Mouse (Mus musculus): ENCODE data around the gene Rgs7. TPM values are rescaled to one million over a fixed set of nuclear protein-coding genes. Genes with fewer than 3 reads are reported as not detected.
A peak's percentile ranks its signal among the peaks of the same experiment; 100 is the strongest.

Rgs7 gene
- polyA plus RNA-seq, 1 experiment from 2014 or later = 58.2 TPM

DNA sequence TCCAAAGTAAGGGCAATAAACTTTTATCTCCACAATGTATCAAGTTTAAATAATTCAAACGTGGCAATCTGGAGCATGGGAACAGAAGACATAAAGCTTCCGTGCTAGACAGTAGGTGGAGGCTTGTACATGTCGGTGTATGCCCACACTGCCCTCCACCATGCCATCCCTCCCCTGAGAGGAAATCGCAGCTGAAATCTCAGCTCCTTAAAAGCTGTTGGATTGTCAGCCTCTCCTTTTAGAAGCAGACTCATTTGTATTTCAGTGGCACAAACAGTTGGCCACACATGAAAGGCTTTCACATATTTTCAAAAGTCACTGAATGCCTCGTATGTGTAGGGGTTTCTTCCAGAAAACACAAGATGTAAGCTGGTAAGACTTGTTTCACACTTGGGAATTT, 304.1 kb downstream of the Rgs7 start:
- Histone ChIP-seq H3K4me2 (ENCODE audit: low read depth, low read length) (no peak overlapping the region), H3K9me3 (ENCODE audit: control insufficient read depth, low read length) (no peaks in the 10 kb centered on the region), H3K4me1 (ENCODE audit: control insufficient read depth, insufficient read depth, low read length) (no peaks in the 10 kb centered on the region), H3K9ac (replicated peaks; ENCODE audit: low read depth, low read length) (no peak overlapping the region), H3K27me3 (ENCODE audit: control insufficient read depth, insufficient read depth, low read length) (no peaks in the 10 kb centered on the region), H3K36me3 (ENCODE audit: control insufficient read depth, insufficient read depth, low read length) (no peaks in the 10 kb centered on the region), H3K27ac (ENCODE audit: low read depth, low read length) (no peak overlapping the region), H3K4me3 (ENCODE audit: low read depth, low read length) (no peak overlapping the region)
- no peak; the same call in 1 of the 2 replicates for ATAC-seq (ENCODE audit: low read depth)
- 52% methylated on average over 5 of the region's 5 CpGs for WGBS

DNA sequence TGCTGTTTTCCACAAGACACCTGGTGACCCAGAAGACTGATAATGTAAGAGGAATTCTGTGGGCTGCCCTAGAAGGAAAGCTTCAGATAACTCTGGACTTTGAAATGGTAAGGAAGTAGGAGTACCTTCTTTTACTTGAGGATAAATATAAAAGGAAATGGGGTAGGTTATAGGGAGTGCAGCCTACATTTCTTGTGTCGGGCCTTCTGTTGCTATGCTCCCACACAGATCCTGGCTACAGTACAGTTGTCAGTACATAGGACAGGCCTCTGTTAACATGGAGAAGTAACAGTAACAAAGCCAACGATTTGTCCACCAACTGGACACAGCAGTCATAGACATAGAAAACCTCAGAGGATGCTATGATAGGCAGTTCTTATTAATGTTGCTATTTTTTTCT, 307.1 kb downstream of the Rgs7 start:
- ATAC-seq (ENCODE audit: low read depth) = no peak
- no peak overlapping the region for H3K4me2 ChIP-seq (ENCODE audit: low read depth, low read length)
- H3K9ac ChIP-seq (replicated peaks; ENCODE audit: low read depth, low read length) = no peak overlapping the region
- no peaks in the 10 kb centered on the region for H3K27me3 ChIP-seq (ENCODE audit: control insufficient read depth, insufficient read depth, low read length)
- H3K9me3 ChIP-seq (ENCODE audit: control insufficient read depth, low read length) = no peaks in the 10 kb centered on the region
- no peaks in the 10 kb centered on the region for H3K36me3 ChIP-seq (ENCODE audit: control insufficient read depth, insufficient read depth, low read length)
- H3K4me3 ChIP-seq (ENCODE audit: low read depth, low read length) = no peak overlapping the region
- H3K27ac ChIP-seq (ENCODE audit: low read depth, low read length) = no peak overlapping the region
- WGBS = 87% methylated on average over 2 of the region's 2 CpGs
- H3K4me1 ChIP-seq (ENCODE audit: control insufficient read depth, insufficient read depth, low read length) = no peaks in the 10 kb centered on the region

DNA sequence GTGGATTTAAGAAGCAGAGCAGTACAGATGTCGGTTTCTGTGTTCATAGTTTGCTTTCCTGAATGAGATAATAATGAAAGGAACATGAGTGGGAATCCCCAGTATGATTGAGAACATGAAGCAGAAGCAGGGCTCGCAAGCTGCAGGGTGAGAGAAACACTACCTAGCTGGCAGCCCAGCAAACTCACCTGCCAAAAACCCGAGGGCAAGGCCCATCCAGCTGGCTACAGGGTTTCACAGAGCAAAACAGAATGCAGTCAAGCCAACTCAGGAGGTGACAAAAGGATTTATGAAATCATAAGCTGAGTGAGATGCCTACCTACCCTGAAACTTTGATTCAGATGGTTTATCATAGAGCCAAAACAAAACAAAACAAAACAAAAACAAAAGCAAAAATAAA, 307.6 kb downstream of the Rgs7 start:
- Histone ChIP-seq H3K27me3 (ENCODE audit: control insufficient read depth, insufficient read depth, low read length) (no peaks in the 10 kb centered on the region), H3K4me2 (ENCODE audit: low read depth, low read length) (no peak overlapping the region), H3K9me3 (ENCODE audit: control insufficient read depth, low read length) (no peaks in the 10 kb centered on the region), H3K36me3 (ENCODE audit: control insufficient read depth, insufficient read depth, low read length) (no peaks in the 10 kb centered on the region), H3K4me3 (ENCODE audit: low read depth, low read length) (no peak overlapping the region), H3K4me1 (ENCODE audit: control insufficient read depth, insufficient read depth, low read length) (no peaks in the 10 kb centered on the region), H3K27ac (ENCODE audit: low read depth, low read length) (no peak overlapping the region), H3K9ac (replicated peaks; ENCODE audit: low read depth, low read length) (no peak overlapping the region)
- ATAC-seq (ENCODE audit: low read depth) = no peak
- WGBS = 86% methylated on average over 3 of the region's 3 CpGs

DNA sequence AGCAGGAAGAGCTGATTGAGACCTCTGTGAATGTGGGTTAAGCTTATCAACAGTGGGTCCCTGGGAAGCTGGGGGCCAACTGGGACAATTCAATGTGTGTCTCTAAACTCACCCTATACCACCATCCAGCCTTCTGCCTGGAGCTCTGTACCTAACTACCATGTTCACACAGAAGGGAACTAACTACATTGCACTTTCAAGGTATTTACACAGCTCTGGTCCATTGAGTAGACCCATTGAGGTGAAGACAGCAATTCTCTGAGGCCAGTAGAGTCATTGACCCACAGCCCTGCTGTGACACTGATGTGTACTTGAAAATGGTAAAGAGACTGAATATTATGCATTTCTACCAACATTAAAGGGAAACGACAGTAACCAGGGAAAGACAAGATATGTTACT, 313.6 kb downstream of the Rgs7 start:
- Histone ChIP-seq H3K4me1 (ENCODE audit: control insufficient read depth, insufficient read depth, low read length) (no peaks in the 10 kb centered on the region), H3K36me3 (ENCODE audit: control insufficient read depth, insufficient read depth, low read length) (no peaks in the 10 kb centered on the region), H3K27ac (ENCODE audit: low read depth, low read length) (no peak overlapping the region), H3K4me2 (ENCODE audit: low read depth, low read length) (no peak overlapping the region), H3K27me3 (ENCODE audit: control insufficient read depth, insufficient read depth, low read length) (no peaks in the 10 kb centered on the region), H3K9ac (replicated peaks; ENCODE audit: low read depth, low read length) (no peak overlapping the region), H3K9me3 (ENCODE audit: control insufficient read depth, low read length) (no peaks in the 10 kb centered on the region), H3K4me3 (ENCODE audit: low read depth, low read length) (no peak overlapping the region)
- WGBS = 90% methylated on average over 1 of the region's 1 CpGs
- no peak for ATAC-seq (ENCODE audit: low read depth)

DNA sequence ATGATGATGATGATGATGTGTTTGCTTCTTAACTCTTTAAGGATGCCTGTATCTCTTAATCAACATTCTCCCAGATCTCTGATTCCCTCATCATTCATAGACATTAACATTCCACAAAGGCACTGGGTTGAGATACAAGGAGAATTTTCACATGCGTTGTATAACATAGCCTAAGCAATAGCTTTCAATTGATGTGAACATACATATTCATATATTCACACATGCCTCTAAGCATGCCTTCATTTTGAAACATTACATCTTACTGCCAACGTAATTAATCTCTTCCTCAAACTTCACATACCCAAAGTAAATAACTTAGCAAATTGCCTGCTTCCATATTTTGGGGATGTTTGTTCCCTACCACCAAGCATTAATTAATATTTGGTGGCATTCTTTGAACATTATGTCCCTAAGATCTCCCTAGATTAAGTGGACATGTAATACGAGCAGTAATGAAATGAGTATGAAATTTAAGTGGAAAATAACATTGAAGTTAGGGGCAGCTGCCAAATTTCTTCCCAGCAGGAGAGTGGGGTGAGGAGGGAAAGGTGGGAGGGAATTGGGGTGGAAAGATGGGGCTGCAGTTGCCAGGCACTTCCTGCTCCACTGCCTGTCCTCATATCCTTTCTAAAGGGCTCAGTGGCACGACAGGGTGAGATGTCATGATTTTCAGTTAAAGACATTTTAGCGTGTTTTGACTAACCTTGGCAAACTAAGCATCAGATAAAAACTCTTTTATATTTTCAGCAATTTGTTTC, 317.2 kb downstream of the Rgs7 start:
- no peaks in the 10 kb centered on the region for H3K4me1 ChIP-seq (ENCODE audit: control insufficient read depth, insufficient read depth, low read length)
- H3K4me3 ChIP-seq (ENCODE audit: low read depth, low read length) = no peak overlapping the region
- no peak for ATAC-seq (ENCODE audit: low read depth)
- H3K27me3 ChIP-seq (ENCODE audit: control insufficient read depth, insufficient read depth, low read length) = no peaks in the 10 kb centered on the region
- no peak overlapping the region for H3K27ac ChIP-seq (ENCODE audit: low read depth, low read length)
- no peak overlapping the region for H3K9ac ChIP-seq (replicated peaks; ENCODE audit: low read depth, low read length)
- H3K4me2 ChIP-seq (ENCODE audit: low read depth, low read length) = no peak overlapping the region
- WGBS = 79% methylated on average over 5 of the region's 5 CpGs
- no peaks in the 10 kb centered on the region for H3K9me3 ChIP-seq (ENCODE audit: control insufficient read depth, low read length)
- H3K36me3 ChIP-seq (ENCODE audit: control insufficient read depth, insufficient read depth, low read length) = no peaks in the 10 kb centered on the region

DNA sequence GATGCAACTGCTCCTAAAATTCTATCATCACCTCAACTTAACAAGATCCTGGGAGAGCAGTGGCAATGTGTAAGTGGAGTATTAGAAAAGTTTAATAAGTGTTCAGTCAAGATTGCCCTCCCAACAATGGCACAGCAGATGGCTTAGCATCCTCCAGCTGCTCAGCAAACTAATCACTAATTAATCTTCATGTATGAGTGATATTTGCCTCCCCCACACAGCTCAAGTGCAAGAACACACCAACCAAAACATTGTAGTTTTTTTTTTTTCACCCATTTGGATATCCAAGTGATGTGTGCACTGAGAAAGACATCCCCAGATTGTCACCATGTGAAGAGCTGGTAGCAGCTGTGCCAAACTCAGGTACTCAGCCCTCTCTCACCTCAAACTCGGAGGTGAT, 336.8 kb downstream of the Rgs7 start:
- H3K4me1 ChIP-seq (ENCODE audit: control insufficient read depth, insufficient read depth, low read length) = no peaks in the 10 kb centered on the region
- H3K27ac ChIP-seq (ENCODE audit: low read depth, low read length) = no peak overlapping the region
- H3K4me2 ChIP-seq (ENCODE audit: low read depth, low read length) = no peak overlapping the region
- 88% methylated on average over 1 of the region's 1 CpGs for WGBS
- no peaks in the 10 kb centered on the region for H3K27me3 ChIP-seq (ENCODE audit: control insufficient read depth, insufficient read depth, low read length)
- no peaks in the 10 kb centered on the region for H3K36me3 ChIP-seq (ENCODE audit: control insufficient read depth, insufficient read depth, low read length)
- no peak for ATAC-seq (ENCODE audit: low read depth)
- H3K9ac ChIP-seq (replicated peaks; ENCODE audit: low read depth, low read length) = no peak overlapping the region
- no peak overlapping the region for H3K4me3 ChIP-seq (ENCODE audit: low read depth, low read length)
- H3K9me3 ChIP-seq (ENCODE audit: control insufficient read depth, low read length) = no peaks in the 10 kb centered on the region

DNA sequence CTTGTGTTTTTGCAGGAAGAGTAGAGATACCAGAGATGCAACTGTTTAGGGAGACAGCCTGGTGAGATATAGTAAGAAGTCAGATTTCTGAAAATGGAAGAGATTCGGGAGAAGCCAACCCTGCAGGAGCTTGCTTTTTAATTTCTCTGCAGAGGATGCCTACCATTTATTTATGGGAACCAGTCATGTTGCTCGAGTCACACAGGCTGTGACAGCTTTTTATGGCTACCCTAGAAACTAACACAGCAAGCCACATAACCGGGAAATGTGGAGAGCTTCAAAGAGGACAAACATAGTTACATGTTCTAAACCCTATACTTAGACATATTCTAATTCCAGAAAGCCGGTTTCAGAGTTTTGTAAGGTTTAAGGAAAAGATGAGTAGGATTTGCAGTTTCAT, 349.2 kb downstream of the Rgs7 start:
- Histone ChIP-seq H3K9me3 (ENCODE audit: control insufficient read depth, low read length) (no peaks in the 10 kb centered on the region), H3K27me3 (ENCODE audit: control insufficient read depth, insufficient read depth, low read length) (no peaks in the 10 kb centered on the region), H3K9ac (replicated peaks; ENCODE audit: low read depth, low read length) (no peak overlapping the region), H3K4me2 (ENCODE audit: low read depth, low read length) (no peak overlapping the region), H3K4me3 (ENCODE audit: low read depth, low read length) (no peak overlapping the region), H3K4me1 (ENCODE audit: control insufficient read depth, insufficient read depth, low read length) (no peaks in the 10 kb centered on the region), H3K27ac (ENCODE audit: low read depth, low read length) (no peak overlapping the region), H3K36me3 (ENCODE audit: control insufficient read depth, insufficient read depth, low read length) (no peaks in the 10 kb centered on the region)
- 76% methylated on average over 4 of the region's 4 CpGs for WGBS
- no peak for ATAC-seq (ENCODE audit: low read depth)

DNA sequence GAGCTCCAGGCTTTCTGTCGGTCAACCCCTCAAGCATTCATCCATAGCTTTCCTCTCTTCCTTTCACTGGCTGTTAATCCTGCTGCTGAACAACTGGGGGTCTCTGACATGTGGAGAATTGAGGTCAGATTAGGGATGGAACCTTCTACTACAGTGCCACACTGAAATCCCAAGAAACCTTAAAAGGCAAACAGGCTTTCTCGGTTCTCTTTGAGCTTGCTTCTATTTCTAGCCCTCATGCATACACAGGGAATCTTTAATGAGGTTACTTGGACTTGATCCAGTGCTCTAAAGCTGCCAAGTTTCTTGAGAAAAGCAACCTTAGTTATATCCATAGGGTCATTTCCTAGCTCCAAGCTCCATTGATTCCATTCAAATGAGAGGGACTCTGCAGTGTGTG, 363.8 kb downstream of the Rgs7 start:
- 39% methylated on average over 2 of the region's 2 CpGs for WGBS
- no peak overlapping the region for H3K4me2 ChIP-seq (ENCODE audit: low read depth, low read length)
- no peak overlapping the region for H3K27ac ChIP-seq (ENCODE audit: low read depth, low read length)
- H3K4me1 ChIP-seq (ENCODE audit: control insufficient read depth, insufficient read depth, low read length) = no peaks in the 10 kb centered on the region
- no peaks in the 10 kb centered on the region for H3K27me3 ChIP-seq (ENCODE audit: control insufficient read depth, insufficient read depth, low read length)
- no peaks in the 10 kb centered on the region for H3K36me3 ChIP-seq (ENCODE audit: control insufficient read depth, insufficient read depth, low read length)
- H3K9me3 ChIP-seq (ENCODE audit: control insufficient read depth, low read length) = no peaks in the 10 kb centered on the region
- peak; percentile 75; the same call in 1 of the 2 replicates for ATAC-seq (ENCODE audit: low read depth)
- no peak overlapping the region for H3K4me3 ChIP-seq (ENCODE audit: low read depth, low read length)
- no peak overlapping the region for H3K9ac ChIP-seq (replicated peaks; ENCODE audit: low read depth, low read length)

DNA sequence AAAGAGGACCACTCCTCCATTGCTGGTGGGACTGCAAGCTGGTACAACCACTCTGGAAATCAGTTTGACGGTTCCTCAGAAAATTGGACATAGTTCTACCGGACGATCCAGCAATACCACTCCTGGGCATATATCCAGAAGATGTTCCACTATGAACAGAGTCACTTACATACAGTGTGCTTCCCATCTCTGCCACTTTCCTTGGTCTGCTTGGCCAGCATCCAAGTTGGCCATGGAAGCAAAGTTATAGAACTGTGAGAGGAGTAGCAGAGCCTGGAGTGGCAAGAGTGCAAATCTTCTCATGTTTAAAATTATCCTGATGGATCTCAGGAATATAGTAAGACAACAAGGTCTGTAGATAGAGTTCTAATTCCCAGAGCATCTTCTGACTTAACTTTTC, 367.9 kb downstream of the Rgs7 start:
- ATAC-seq (ENCODE audit: low read depth) = no peak
- WGBS = 93% methylated on average over 3 of the region's 3 CpGs
- H3K9me3 ChIP-seq (ENCODE audit: control insufficient read depth, low read length) = no peaks in the 10 kb centered on the region

More for the DNA sequence above, 367.9 kb downstream of the Rgs7 start:
- Histone ChIP-seq H3K27ac (ENCODE audit: low read depth, low read length) (no peak overlapping the region), H3K4me3 (ENCODE audit: low read depth, low read length) (no peak overlapping the region), H3K27me3 (ENCODE audit: control insufficient read depth, insufficient read depth, low read length) (no peaks in the 10 kb centered on the region), H3K4me1 (ENCODE audit: control insufficient read depth, insufficient read depth, low read length) (no peaks in the 10 kb centered on the region), H3K4me2 (ENCODE audit: low read depth, low read length) (no peak overlapping the region), H3K9ac (replicated peaks; ENCODE audit: low read depth, low read length) (no peak overlapping the region), H3K36me3 (ENCODE audit: control insufficient read depth, insufficient read depth, low read length) (no peaks in the 10 kb centered on the region)

Data from neural tube, embryonic 14.5 days (tissue).